In genomic region chr4:123305789-123306188, GRCm38 (mm10) we compare ENCODE assay signal across 10 mouse cellular contexts. TPM values are rescaled to one million over a fixed set of nuclear protein-coding genes. Genes with fewer than 3 reads are reported as not detected.
DNase-seq lines count a peak whose midpoint lies in the region; ATAC-seq and TF ChIP-seq lines count a peak whose summit lies in the region.
"Had no signal": no experiment of that assay in that cellular context is flagged by ENCODE, and none has a peak within 500 bp of the region (broad histone marks: within the 10 kb centered on the region; RNA-seq: fewer than 3 reads in every experiment).

No protein-coding gene starts in this region.

- DNase-seq in left cerebral cortex, adult 2 months (ENCODE audit: extremely low spot score in 1 of 2, low spot score in 2 of 2), result peak in 1 of 2 experiments; percentile 20
- no peak for DNase-seq in left cerebral cortex, postnatal 36 days (ENCODE audit: low spot score in 2 of 2)
- peak; percentile 43 for DNase-seq in MEL-GATA-1-ER (ENCODE audit: extremely low read depth, low read depth)
- DNase-seq in embryonic facial prominence, embryonic 10.5 days (ENCODE audit: low spot score), result peak; percentile 32
- DNase-seq in hindbrain, postnatal 0 days (ENCODE audit: low spot score), result peak; percentile 71
- no peak for DNase-seq in gastrocnemius, postnatal 4 days (ENCODE audit: low spot score in 2 of 2)

- intact Hi-C loops in left cerebral cortex, adult 2 months (cut with DNase I), result loop anchor here (5.0 to 10.0 kb wide), 3 partner anchors 222 to 589 kb away; no protein-coding TSS in a partner anchor
- intact Hi-C loops in left cerebral cortex, postnatal 36 days (cut with DNase I), result no loop called here

- peak; percentile 48; the same call in 1 of the 2 replicates for ATAC-seq in hindbrain, postnatal 0 days
- peak; percentile 41 for ATAC-seq in liver, embryonic 16.5 days (ENCODE audit: low read depth)
- peak; percentile 46; the same call in 1 of the 2 replicates for ATAC-seq in neural tube, embryonic 14.5 days (ENCODE audit: low read depth)

- no peak overlapping the region for H3K4me3 ChIP-seq in left cerebral cortex, adult 2 months
- no peak overlapping the region for H3K4me3 ChIP-seq in embryonic facial prominence, embryonic 10.5 days
- H3K4me3 ChIP-seq in hindbrain, postnatal 0 days (ENCODE audit: low read length), result no peak overlapping the region
- H3K4me3 ChIP-seq in liver, embryonic 16.5 days (ENCODE audit: low read depth, low read length), result no peak overlapping the region
- H3K4me3 ChIP-seq in neural tube, embryonic 14.5 days (ENCODE audit: low read depth, low read length), result no peak overlapping the region
- H3K4me3 ChIP-seq: heart, embryonic 15.5 days had no signal

- H3K27ac ChIP-seq in left cerebral cortex, adult 2 months, result no peak overlapping the region
- H3K27ac ChIP-seq in embryonic facial prominence, embryonic 10.5 days (replicated peaks), result no peak overlapping the region
- no peak overlapping the region for H3K27ac ChIP-seq in hindbrain, postnatal 0 days
- no peak overlapping the region for H3K27ac ChIP-seq in liver, embryonic 16.5 days (ENCODE audit: low read length)
- no peak overlapping the region for H3K27ac ChIP-seq in neural tube, embryonic 14.5 days (ENCODE audit: low read depth, low read length)
- H3K27ac ChIP-seq: heart, embryonic 15.5 days had no signal

- H3K9me3 ChIP-seq in embryonic facial prominence, embryonic 10.5 days, result 0 out of 2 replicates have a peak, but pooled peaks cover 2% of the 10 kb centered on the region
- H3K9me3 ChIP-seq in hindbrain, postnatal 0 days (ENCODE audit: low read length), result no peaks in the 10 kb centered on the region
- H3K9me3 ChIP-seq in liver, embryonic 16.5 days (replicated peaks; ENCODE audit: control insufficient read depth, low read length), result no peaks in the 10 kb centered on the region
- H3K9me3 ChIP-seq in neural tube, embryonic 14.5 days (ENCODE audit: control insufficient read depth, low read length), result no peaks in the 10 kb centered on the region
- H3K9me3 ChIP-seq: heart, embryonic 15.5 days had no signal

- H3K4me2 ChIP-seq in hindbrain, postnatal 0 days (ENCODE audit: low read depth, low read length), result no peak overlapping the region
- no peak overlapping the region for H3K4me2 ChIP-seq in liver, embryonic 16.5 days (ENCODE audit: low read depth, low read length)
- no peak overlapping the region for H3K4me2 ChIP-seq in neural tube, embryonic 14.5 days (ENCODE audit: low read depth, low read length)
- H3K4me2 ChIP-seq: heart, embryonic 15.5 days had no signal

- no peaks in the 10 kb centered on the region for H3K27me3 ChIP-seq in embryonic facial prominence, embryonic 10.5 days (replicated peaks; ENCODE audit: low read depth, poor library complexity, severe bottlenecking)
- no peaks in the 10 kb centered on the region for H3K27me3 ChIP-seq in hindbrain, postnatal 0 days (ENCODE audit: insufficient read depth, low read length)
- H3K27me3 ChIP-seq in liver, embryonic 16.5 days (ENCODE audit: control insufficient read depth, insufficient read depth, low read depth, low read length), result no peaks in the 10 kb centered on the region
- no peaks in the 10 kb centered on the region for H3K27me3 ChIP-seq in neural tube, embryonic 14.5 days (ENCODE audit: control insufficient read depth, insufficient read depth, low read length)
- H3K27me3 ChIP-seq: heart, embryonic 15.5 days had no signal

- peak; percentile 85 for TF ChIP-seq CTCF in left cerebral cortex, adult 2 months (IDR thresholded peaks at IDR 0.05)
- TF ChIP-seq CTCF in hindbrain, postnatal 0 days (IDR thresholded peaks at IDR 0.05; ENCODE audit: low read depth), result peak; percentile 83

- peaks cover 8% of the 10 kb centered on the region; the same call in 1 of the 2 replicates for H3K4me1 ChIP-seq in embryonic facial prominence, embryonic 10.5 days
- no peaks in the 10 kb centered on the region for H3K4me1 ChIP-seq in hindbrain, postnatal 0 days (ENCODE audit: insufficient read depth, low read length)
- H3K4me1 ChIP-seq in liver, embryonic 16.5 days (ENCODE audit: control insufficient read depth, low read depth, low read length), result no peaks in the 10 kb centered on the region; the same call in 1 of the 2 replicates
- no peaks in the 10 kb centered on the region for H3K4me1 ChIP-seq in neural tube, embryonic 14.5 days (ENCODE audit: control insufficient read depth, insufficient read depth, low read length)

- H3K9ac ChIP-seq in hindbrain, postnatal 0 days (replicated peaks; ENCODE audit: low read length), result no peak overlapping the region
- H3K9ac ChIP-seq in liver, embryonic 16.5 days (ENCODE audit: low read depth, low read length), result no peak overlapping the region
- H3K9ac ChIP-seq in neural tube, embryonic 14.5 days (replicated peaks; ENCODE audit: low read depth, low read length), result no peak overlapping the region
- H3K9ac ChIP-seq: heart, embryonic 15.5 days had no signal

- 40% methylated on average over 3 of the region's 3 CpGs for WGBS in embryonic facial prominence, embryonic 10.5 days
- 29% methylated on average over 3 of the region's 3 CpGs for WGBS in hindbrain, postnatal 0 days
- 9% methylated on average over 3 of the region's 3 CpGs for WGBS in liver, embryonic 16.5 days (ENCODE audit: insufficient replicate concordance)
- 36% methylated on average over 3 of the region's 3 CpGs for WGBS in neural tube, embryonic 14.5 days

- peaks cover 53% of the 10 kb centered on the region for H3K36me3 ChIP-seq in embryonic facial prominence, embryonic 10.5 days (replicated peaks)
- peaks cover 14% of the 10 kb centered on the region; the same call in 1 of the 2 replicates for H3K36me3 ChIP-seq in hindbrain, postnatal 0 days (ENCODE audit: insufficient read depth, low read length)
- H3K36me3 ChIP-seq in liver, embryonic 16.5 days (ENCODE audit: control insufficient read depth, insufficient read depth), result peaks cover 34% of the 10 kb centered on the region
- H3K36me3 ChIP-seq in neural tube, embryonic 14.5 days (ENCODE audit: control insufficient read depth, insufficient read depth, low read length), result no peaks in the 10 kb centered on the region; the same call in 1 of the 2 replicates

RNA-seq across cellular contexts. Expression of gene Oxct2a, which starts 17.6 kb away (rescaled TPM):
- total RNA-seq in left cerebral cortex, adult 2 months (2021), result not detected
- total RNA-seq in left cerebral cortex, postnatal 36 days (2021), result not detected
- not detected in 2 replicates for polyA plus RNA-seq in embryonic facial prominence, embryonic 10.5 days (2016; fragmentation: Nextera tagmentation; extraction: Ambion mirVana)
- 0.25 and 0.47 TPM in 2 replicates for total RNA-seq in hindbrain, postnatal 0 days (2014; rRNA removed)
- polyA plus RNA-seq in hindbrain, postnatal 0 days (2015; fragmentation: Nextera tagmentation; extraction: Ambion mirVana), result 0.20 TPM in 2 replicates
- not detected in 2 replicates for polyA plus RNA-seq in liver, embryonic 16.5 days (2015; fragmentation: Nextera tagmentation; extraction: Ambion mirVana)
- polyA plus RNA-seq in neural tube, embryonic 14.5 days (2014; fragmentation: Nextera tagmentation; extraction: Ambion mirVana), result not detected in 2 replicates
- total RNA-seq in gastrocnemius, postnatal 4 days (2021), result not detected
- polyA plus RNA-seq: heart, embryonic 15.5 days; stomach, embryonic 14.5 days had no signal

RNA-seq across cellular contexts. Expression of gene Bmp8a, which starts 37.3 kb away (rescaled TPM):
- under 1 TPM; 0.30 to 0.48 TPM for total RNA-seq in left cerebral cortex, adult 2 months (2021)
- total RNA-seq in left cerebral cortex, postnatal 36 days (2021), result under 1 TPM in 1 of 2 experiments, not detected in 1; 0.32 TPM
- polyA plus RNA-seq in embryonic facial prominence, embryonic 10.5 days (2016; fragmentation: Nextera tagmentation; extraction: Ambion mirVana), result 0.14 TPM in 1 of 2 replicates, not detected in the other
- 0.10 and 0.18 TPM in 2 replicates for total RNA-seq in hindbrain, postnatal 0 days (2014; rRNA removed)
- polyA plus RNA-seq in hindbrain, postnatal 0 days (2015; fragmentation: Nextera tagmentation; extraction: Ambion mirVana), result 0.32 and 0.44 TPM in 2 replicates
- 0.09 and 0.21 TPM in 2 replicates for polyA plus RNA-seq in liver, embryonic 16.5 days (2015; fragmentation: Nextera tagmentation; extraction: Ambion mirVana)
- polyA plus RNA-seq in neural tube, embryonic 14.5 days (2014; fragmentation: Nextera tagmentation; extraction: Ambion mirVana), result 0.35 and 0.37 TPM in 2 replicates
- total RNA-seq in gastrocnemius, postnatal 4 days (2021), result not detected
- polyA plus RNA-seq: heart, embryonic 15.5 days; stomach, embryonic 14.5 days had no signal

RNA-seq across cellular contexts. Expression of gene Pabpc4, which starts 43.6 kb away (rescaled TPM):
- 10 to 100 TPM; 44.9 to 45.4 TPM for total RNA-seq in left cerebral cortex, adult 2 months (2021)
- total RNA-seq in left cerebral cortex, postnatal 36 days (2021), result 10 to 100 TPM; 38.7 to 41.9 TPM
- polyA plus RNA-seq in embryonic facial prominence, embryonic 10.5 days (2016; fragmentation: Nextera tagmentation; extraction: Ambion mirVana), result 54.9 and 59.4 TPM in 2 replicates
- total RNA-seq in hindbrain, postnatal 0 days (2014; rRNA removed), result 100 and 137 TPM in 2 replicates
- polyA plus RNA-seq in hindbrain, postnatal 0 days (2015; fragmentation: Nextera tagmentation; extraction: Ambion mirVana), result 19.9 and 22.7 TPM in 2 replicates
- 70.4 and 73.8 TPM in 2 replicates for polyA plus RNA-seq in liver, embryonic 16.5 days (2015; fragmentation: Nextera tagmentation; extraction: Ambion mirVana)
- polyA plus RNA-seq in neural tube, embryonic 14.5 days (2014; fragmentation: Nextera tagmentation; extraction: Ambion mirVana), result 27.3 and 30.2 TPM in 2 replicates
- total RNA-seq in gastrocnemius, postnatal 4 days (2021), result 100 to 1,000 TPM; 209 to 262 TPM

Comparison
In these comparisons a context has a peak if more than half of its experiments do, and no peak if none do; other contexts are left out.
1. DNase-seq: peak in MEL-GATA-1-ER (single experiment), embryonic facial prominence, embryonic 10.5 days (single experiment) and hindbrain, postnatal 0 days (single experiment); none in left cerebral cortex, postnatal 36 days (0 of 2) and gastrocnemius, postnatal 4 days (0 of 2).
2. Peak in every context shown above with its lines, with median percentiles within 50 percentile points of each other: ATAC-seq.